Comparison of ENCODE assay signal across 25 mouse cellular contexts in genomic region chr13:54085266-54085665, GRCm38 (mm10). TPM values are rescaled to one million over a fixed set of nuclear protein-coding genes. Genes with fewer than 3 reads are reported as not detected.
"Had no signal": no experiment of that assay in that cellular context is flagged by ENCODE, and none has a peak within 500 bp of the region (broad histone marks: within the 10 kb centered on the region; RNA-seq: fewer than 3 reads in every experiment).

No protein-coding gene starts in this region.

- H3K4me3 ChIP-seq: embryonic facial prominence, embryonic 10.5 days; embryonic facial prominence, embryonic 12.5 days; embryonic facial prominence, embryonic 13.5 days; embryonic facial prominence, embryonic 15.5 days; erythroblast, embryonic 14.5 days; forebrain, embryonic 10.5 days; forebrain, embryonic 12.5 days; forebrain, embryonic 13.5 days; forebrain, embryonic 15.5 days; gastrocnemius, adult 2 months; heart, adult 2 months had no signal

- H3K9me3 ChIP-seq: embryonic facial prominence, embryonic 10.5 days; embryonic facial prominence, embryonic 12.5 days; embryonic facial prominence, embryonic 13.5 days; embryonic facial prominence, embryonic 15.5 days; forebrain, embryonic 10.5 days; forebrain, embryonic 12.5 days; forebrain, embryonic 13.5 days; forebrain, embryonic 15.5 days had no signal

- H3K27me3 ChIP-seq: embryonic facial prominence, embryonic 12.5 days; embryonic facial prominence, embryonic 13.5 days; embryonic facial prominence, embryonic 15.5 days; forebrain, embryonic 12.5 days; forebrain, embryonic 13.5 days; forebrain, embryonic 15.5 days had no signal

- H3K4me1 ChIP-seq: forebrain, embryonic 12.5 days; forebrain, embryonic 15.5 days had no signal

- DNase-seq: cerebellum, adult 2 months; cerebellum, adult 8-10 months; cerebellum, adult 9-11 months; cerebellum, postnatal 10 days; cerebellum, postnatal 14 days; cerebellum, postnatal 25 days; cerebellum, postnatal 36 days; embryo, embryonic 11 days; forebrain, postnatal 0 days; gastrocnemius, adult 2 months; gastrocnemius, postnatal 10 days; gastrocnemius, postnatal 14 days; gastrocnemius, postnatal 25 days; gastrocnemius, postnatal 36 days; heart, adult 2 months had no signal

RNA-seq across cellular contexts. Expression of gene Drd1, which starts 29.8 kb away (rescaled TPM):
- total RNA-seq: gastrocnemius, postnatal 36 days; granulocyte monocyte progenitor cell, adult 5-6 weeks had no signal
